Mouse (Mus musculus) frontal cortex, postnatal 10 days (tissue): ENCODE measurements around the gene Bcl2l1.

ENCODE experiments used
- DNase-seq, 2 experiments: peaks; one replicate each; pipeline ENCODE4 v3.0.0; 2022; ENCODE audit warnings: low spot score in 2 of 2, mixed read lengths in 1 of 2

Bcl2l1 gene

GRCm38 (mm10) chr2:152824438-152825167 lies 6.9 kb downstream of the Bcl2l1 start:
- DNase-seq: no peak

GRCm38 (mm10) chr2:152823770-152824169 lies 7.8 kb downstream of the Bcl2l1 start:
- DNase-seq: no peak

GRCm38 (mm10) chr2:152821566-152821965 lies 10.0 kb downstream of the Bcl2l1 start:
- no peak for DNase-seq

GRCm38 (mm10) chr2:152821023-152821422 lies 10.5 kb downstream of the Bcl2l1 start:
- no peak for DNase-seq

GRCm38 (mm10) chr2:152820369-152820768 lies 11.2 kb downstream of the Bcl2l1 start:
- DNase-seq: peak; percentile 23 to 50

- DNase-seq: no peak
Observed at GRCm38 (mm10) chr2:152819926-152820325, 11.6 kb downstream of the Bcl2l1 start.

- no peak for DNase-seq
Observed at GRCm38 (mm10) chr2:152819097-152819624, 12.4 kb downstream of the Bcl2l1 start.

- no peak for DNase-seq
Observed at GRCm38 (mm10) chr2:152818679-152819078, 12.8 kb downstream of the Bcl2l1 start.

GRCm38 (mm10) chr2:152817596-152818291 lies 13.8 kb downstream of the Bcl2l1 start:
- DNase-seq: peak; percentile 33

- DNase-seq: no peak
Observed at GRCm38 (mm10) chr2:152816657-152817348, 14.7 kb downstream of the Bcl2l1 start.

GRCm38 (mm10) chr2:152815879-152816656 lies 15.5 kb downstream of the Bcl2l1 start:
- no peak for DNase-seq

GRCm38 (mm10) chr2:152814213-152814874 lies 17.2 kb downstream of the Bcl2l1 start:
- DNase-seq: no peak

GRCm38 (mm10) chr2:152813232-152813631 lies 18.3 kb downstream of the Bcl2l1 start:
- no peak for DNase-seq

GRCm38 (mm10) chr2:152811336-152812165 lies 20.0 kb downstream of the Bcl2l1 start:
- DNase-seq: no peak

GRCm38 (mm10) chr2:152810158-152810941 lies 21.2 kb downstream of the Bcl2l1 start:
- DNase-seq: no peak

GRCm38 (mm10) chr2:152808178-152808577 lies 23.4 kb downstream of the Bcl2l1 start:
- no peak for DNase-seq

- no peak for DNase-seq
Observed at GRCm38 (mm10) chr2:152806037-152806436, 25.5 kb downstream of the Bcl2l1 start.

- no peak for DNase-seq
Observed at GRCm38 (mm10) chr2:152805111-152805490, 26.4 kb downstream of the Bcl2l1 start.

GRCm38 (mm10) chr2:152804408-152805110 lies 27.0 kb downstream of the Bcl2l1 start:
- no peak for DNase-seq
